In the genomic region with DNA sequence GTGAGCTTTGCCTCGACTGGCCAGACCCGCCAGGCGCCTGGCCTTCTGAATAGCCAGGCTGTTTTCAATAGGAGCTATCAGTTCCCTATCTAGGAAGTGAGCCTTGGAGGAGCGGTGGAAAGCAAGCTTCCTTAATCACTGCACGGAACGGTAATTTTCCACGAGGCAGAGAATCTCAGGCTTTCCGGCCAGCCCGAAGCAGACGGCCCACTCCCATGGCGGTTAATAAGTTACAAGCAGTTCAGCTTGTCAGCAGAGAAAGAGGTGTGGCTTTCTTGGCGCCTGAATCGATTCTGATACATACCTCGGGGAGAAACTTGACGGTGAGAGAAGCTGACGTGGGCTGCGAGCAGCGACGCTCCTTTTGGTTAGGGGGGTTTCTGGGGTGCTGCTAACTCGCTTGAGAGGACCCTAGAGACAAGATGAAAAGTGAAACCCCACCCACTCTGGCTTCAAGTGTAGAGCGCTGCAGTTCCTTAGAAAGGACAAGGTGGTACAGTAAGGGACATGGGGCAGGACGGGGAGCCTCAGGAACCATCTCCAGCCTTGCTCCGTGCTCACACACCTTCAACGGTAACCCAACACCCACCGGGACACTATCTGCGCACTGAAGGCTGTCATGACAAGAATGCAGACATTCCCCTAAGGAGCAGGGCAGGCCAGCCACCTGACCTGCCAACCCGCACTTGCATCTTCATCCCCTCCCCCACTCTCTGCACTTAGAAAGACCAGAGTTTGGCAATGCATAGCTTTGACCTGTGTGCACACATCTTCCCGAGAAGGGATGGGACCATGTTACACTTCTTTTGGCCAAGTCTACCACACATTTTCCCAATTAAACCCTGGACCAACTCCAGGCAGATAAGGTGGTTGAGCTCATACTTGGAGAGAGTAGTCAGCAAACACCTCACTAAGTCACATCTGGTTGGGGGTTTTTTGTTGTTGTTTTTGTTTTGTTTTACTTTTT, we compare ENCODE assay signal across 10 mouse cellular contexts. TPM values are rescaled to one million over a fixed set of nuclear protein-coding genes. Genes with fewer than 3 reads are reported as not detected.
DNase-seq lines count a peak whose midpoint lies in the region; ATAC-seq lines count a peak whose summit lies in the region.
"Had no signal": no experiment of that assay in that cellular context is flagged by ENCODE, and none has a peak within 500 bp of the region (broad histone marks: within the 10 kb centered on the region; RNA-seq: fewer than 3 reads in every experiment).

No protein-coding gene starts in this region.

- peak overlapping the region; percentile 2; the same call in 1 of the 2 replicates for H3K4me3 ChIP-seq in limb, embryonic 15.5 days

- peak; percentile 75 for DNase-seq in urinary bladder, postnatal 14 days (ENCODE audit: low spot score)
- DNase-seq in urinary bladder, postnatal 10 days (ENCODE audit: low spot score): no peak
- peak; percentile 45 to 60 for DNase-seq in heart, postnatal 14 days
- peak; percentile 86 for DNase-seq in yolk sac, embryonic 10.5 days (ENCODE audit: low spot score)
- DNase-seq in frontal cortex, postnatal 14 days (ENCODE audit: low spot score in 2 of 2): no peak
- DNase-seq in gastrocnemius, postnatal 10 days: no peak

- no peaks in the 10 kb centered on the region for H3K27me3 ChIP-seq in limb, embryonic 15.5 days

- ATAC-seq in limb, embryonic 15.5 days (ENCODE audit: insufficient number of reproducible peaks, low FRiP score, low TSS enrichment, low read depth): no peak
- no peak for ATAC-seq in granulocyte monocyte progenitor cell, adult 5-6 weeks (replicated peaks; ENCODE audit: poor library complexity, severe bottlenecking)

- H3K27ac ChIP-seq in limb, embryonic 15.5 days: peak overlapping the region; percentile 47

- 63% methylated on average over 28 of the region's 28 CpGs for WGBS in limb, embryonic 15.5 days

- no peak overlapping the region for H3K4me2 ChIP-seq in limb, embryonic 15.5 days

- peaks cover 27% of the 10 kb centered on the region; the same call in 1 of the 2 replicates for H3K4me1 ChIP-seq in limb, embryonic 15.5 days

- peaks cover 73% of the 10 kb centered on the region for H3K36me3 ChIP-seq in limb, embryonic 15.5 days

- H3K9me3 ChIP-seq in limb, embryonic 15.5 days: no peaks in the 10 kb centered on the region
- H3K9me3 ChIP-seq: G1E had no signal

- intact Hi-C loops in heart, postnatal 14 days (cut with DNase I): loop anchor here (1.0 to 5.0 kb wide), 2 partner anchors 32 to 169 kb away; a partner anchor contains a TSS

- no peak overlapping the region for H3K9ac ChIP-seq in limb, embryonic 15.5 days

RNA-seq across cellular contexts. Expression of a gene that starts 8.0 kb away (rescaled TPM):
- total RNA-seq in heart, postnatal 14 days (2021): 10 to 100 TPM; 12.3 to 14.2 TPM
- 56.9 and 61.0 TPM in 2 replicates for polyA plus RNA-seq in limb, embryonic 15.5 days (2015; fragmentation: Nextera tagmentation; extraction: Ambion mirVana)
- 122 and 129 TPM in 2 replicates for total RNA-seq in granulocyte monocyte progenitor cell, adult 5-6 weeks (2014; fragmentation: Nextera tagmentation)
- total RNA-seq in granulocyte monocyte progenitor cell, adult 5-6 weeks (2017): 56.9 and 64.9 TPM in 2 replicates
- total RNA-seq in gastrocnemius, postnatal 10 days (2021): 10 to 100 TPM; 13.7 to 18.7 TPM

RNA-seq across cellular contexts. Expression of a gene that starts 30.0 kb away (rescaled TPM):
- not detected for total RNA-seq in heart, postnatal 14 days (2021)
- not detected in 2 replicates for polyA plus RNA-seq in limb, embryonic 15.5 days (2015; fragmentation: Nextera tagmentation; extraction: Ambion mirVana)
- not detected in 2 replicates for total RNA-seq in granulocyte monocyte progenitor cell, adult 5-6 weeks (2014; fragmentation: Nextera tagmentation)
- not detected in 2 replicates for total RNA-seq in granulocyte monocyte progenitor cell, adult 5-6 weeks (2017)
- total RNA-seq in gastrocnemius, postnatal 10 days (2021): not detected
- total RNA-seq: G1E had no signal
- polyA plus RNA-seq: cortical plate, adult 2 months; G1E had no signal

RNA-seq across cellular contexts. Expression of a gene that starts 31.4 kb away (rescaled TPM):
- 10 to 100 TPM in 1 of 2 experiments, 1 to 10 TPM in 1; 9.9 to 12.0 TPM for total RNA-seq in heart, postnatal 14 days (2021)
- 9.2 and 12.6 TPM in 2 replicates for polyA plus RNA-seq in limb, embryonic 15.5 days (2015; fragmentation: Nextera tagmentation; extraction: Ambion mirVana)
- total RNA-seq in granulocyte monocyte progenitor cell, adult 5-6 weeks (2014; fragmentation: Nextera tagmentation): 0.23 TPM in 1 of 2 replicates, not detected in the other
- not detected in 2 replicates for total RNA-seq in granulocyte monocyte progenitor cell, adult 5-6 weeks (2017)
- total RNA-seq in gastrocnemius, postnatal 10 days (2021): 10 to 100 TPM; 16.6 to 20.9 TPM

RNA-seq across cellular contexts. Expression of a gene that starts 43.2 kb away (rescaled TPM):
- 100 to 1,000 TPM; 101 TPM for total RNA-seq in heart, postnatal 14 days (2021)
- polyA plus RNA-seq in limb, embryonic 15.5 days (2015; fragmentation: Nextera tagmentation; extraction: Ambion mirVana): 117 and 125 TPM in 2 replicates
- total RNA-seq in granulocyte monocyte progenitor cell, adult 5-6 weeks (2014; fragmentation: Nextera tagmentation): 97.3 and 126 TPM in 2 replicates
- 62.7 and 108 TPM in 2 replicates for total RNA-seq in granulocyte monocyte progenitor cell, adult 5-6 weeks (2017)
- 10 to 100 TPM; 86.8 to 90.9 TPM for total RNA-seq in gastrocnemius, postnatal 10 days (2021)

RNA-seq across cellular contexts. Expression of a gene that starts 59.7 kb away (rescaled TPM):
- total RNA-seq in heart, postnatal 14 days (2021): 10 to 100 TPM; 31.7 to 36.8 TPM
- 21.1 and 26.0 TPM in 2 replicates for polyA plus RNA-seq in limb, embryonic 15.5 days (2015; fragmentation: Nextera tagmentation; extraction: Ambion mirVana)
- total RNA-seq in granulocyte monocyte progenitor cell, adult 5-6 weeks (2014; fragmentation: Nextera tagmentation): 35.2 and 38.6 TPM in 2 replicates
- 32.2 and 37.7 TPM in 2 replicates for total RNA-seq in granulocyte monocyte progenitor cell, adult 5-6 weeks (2017)
- total RNA-seq in gastrocnemius, postnatal 10 days (2021): 10 to 100 TPM; 78.1 to 83.8 TPM

Comparison
In these comparisons a context has a peak if more than half of its experiments do, and no peak if none do; other contexts are left out.
1. DNase-seq: peak in urinary bladder, postnatal 14 days (single experiment), heart, postnatal 14 days (2 of 2) and yolk sac, embryonic 10.5 days (single experiment); none in urinary bladder, postnatal 10 days (single experiment), frontal cortex, postnatal 14 days (0 of 2) and gastrocnemius, postnatal 10 days (single experiment).
2. RNA of a gene that starts 31.4 kb away (total RNA-seq): 16.6 to 20.9 TPM in gastrocnemius, postnatal 10 days and 9.9 to 12.0 TPM in heart, postnatal 14 days; 0.23 TPM in granulocyte monocyte progenitor cell, adult 5-6 weeks; every median in the first group is over 4 times any median in the second.